Mouse (Mus musculus) heart, postnatal 0 days (tissue): ENCODE data around the gene Lrrc45. TPM values are rescaled to one million over a fixed set of nuclear protein-coding genes. Genes with fewer than 3 reads are reported as not detected.

ENCODE experiments used
- ATAC-seq: fragments of 200-750 bp; cut with Nextera tagmentation; 2 replicates; pipeline ENCODE4 v1.8.0; 2017; ENCODE audit warnings: low read depth, moderate number of reproducible peaks, moderate library complexity; ENCODE audit not compliant: insufficient read depth
- DNase-seq: peaks from one replicate; pipeline ENCODE4 v3.0.0-alpha.2; 2016; ENCODE audit warnings: low spot score
- H3K27ac ChIP-seq: fragments of 300-500 bp; sonication (generic); 2 replicates; pipeline ENCODE4 v1.5.1; 2014; ENCODE audit warnings: low read depth, mild to moderate bottlenecking
- H3K27me3 ChIP-seq: fragments of 300-500 bp; sonication (generic); 2 replicates; pipeline ENCODE4 v1.6.1; 2014; ENCODE audit warnings: low read length, mixed read lengths; ENCODE audit not compliant: control insufficient read depth, insufficient read depth
- H3K36me3 ChIP-seq: fragments of 300-500 bp; sonication (generic); replicated peaks from 2 replicates; pipeline ENCODE4 v1.6.1; 2014; ENCODE audit warnings: low read length, mixed read lengths; ENCODE audit not compliant: control insufficient read depth, insufficient read depth
- H3K4me1 ChIP-seq: fragments of 300-500 bp; sonication (generic); 2 replicates; pipeline ENCODE4 v1.6.1; 2014; ENCODE audit warnings: antibody characterized with exemption; ENCODE audit not compliant: control insufficient read depth, insufficient read depth
- H3K4me2 ChIP-seq: fragments of 300-500 bp; sonication (generic); 2 replicates; pipeline ENCODE4 v1.6.1; 2014; ENCODE audit warnings: low read depth, mild to moderate bottlenecking, low read length, moderate library complexity
- H3K4me3 ChIP-seq: fragments of 300-500 bp; sonication (generic); 2 replicates; pipeline ENCODE4 v1.5.1; 2014; ENCODE audit warnings: low read depth, low read length
- H3K9ac ChIP-seq: fragments of 300-500 bp; sonication (generic); replicated peaks from 2 replicates; pipeline ENCODE4 v1.6.1; 2014; ENCODE audit warnings: low read depth, low read length, mixed read lengths
- H3K9me3 ChIP-seq: fragments of 300-500 bp; sonication (generic); replicated peaks from 2 replicates; pipeline ENCODE4 v1.6.1; 2016; ENCODE audit warnings: low read length; ENCODE audit not compliant: control insufficient read depth
- CTCF ChIP-seq: IDR thresholded peaks from 2 replicates; pipeline ENCODE4 v1.5.1; 2016; ENCODE audit warnings: antibody characterized with exemption, control low read depth, low read depth
- EP300 ChIP-seq: IDR thresholded peaks from 2 replicates; pipeline ENCODE4 v1.6.1; 2016; ENCODE audit warnings: antibody characterized with exemption, low read depth
- WGBS: fragments of 180-500 bp; shearing (Covaris S2); extraction: QIAGEN DNeasy Blood & Tissue Kit; methylation state at CpG from one replicate; pipeline ENCODE4 v1.1.7; 2014; 5-methylcytosine and 5-hydroxymethylcytosine counted together
- polyA plus RNA-seq: library from polyadenylated mRNA; unstranded; fragments of >200 nt; fragmentation: Nextera tagmentation; extraction: Ambion mirVana; gene quantifications from 2 replicates; pipeline ENCODE4 v1.2.1, GENCODE M21; 2015
- total RNA-seq: library from RNA; depleted of rRNA; stranded (reverse); fragments of >200 nt; gene quantifications from 2 replicates; pipeline ENCODE4 v1.2.3, GENCODE M21; 2014; ENCODE audit warnings: low replicate concordance

Gene Lrrc45
- total and polyA plus RNA-seq, 2 experiments from 2014 or later: 12.4 to 28.3 TPM

DNA sequence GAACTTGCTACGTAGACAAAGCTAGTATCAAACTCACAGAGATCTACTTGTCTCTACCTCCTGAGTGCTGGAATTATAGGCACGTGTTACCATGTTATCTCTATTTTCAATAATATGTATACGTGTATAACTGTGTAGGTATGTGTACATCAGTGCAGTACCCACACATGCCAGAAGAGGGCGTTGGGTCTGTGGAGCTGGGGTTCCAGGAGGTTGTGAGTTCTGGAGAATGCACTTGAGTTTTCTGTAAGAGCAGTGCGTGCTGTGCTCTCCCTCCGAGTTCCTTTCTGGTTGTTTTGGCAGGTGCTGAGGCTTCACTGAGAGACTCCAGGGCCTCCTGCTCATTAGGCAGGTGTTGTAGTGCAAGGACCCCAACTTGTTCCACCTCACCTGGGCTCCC, 17.2 kb upstream of the Lrrc45 start:
- no peak for DNase-seq
- Histone ChIP-seq H3K36me3 (peaks cover 28% of the 10 kb centered on the region), H3K4me2 (no peak overlapping the region), H3K4me1 (peaks cover 33% of the 10 kb centered on the region), H3K4me3 (no peak overlapping the region), H3K9me3 (no peaks in the 10 kb centered on the region), H3K27ac (no peak overlapping the region), H3K9ac (no peak overlapping the region), H3K27me3 (no peaks in the 10 kb centered on the region)
- ATAC-seq: no peak
- TF ChIP-seq EP300 (no peak), CTCF (peak; percentile 20; the same call in 1 of the 2 replicates)
- WGBS: 91% methylated on average over 6 of the region's 6 CpGs

DNA sequence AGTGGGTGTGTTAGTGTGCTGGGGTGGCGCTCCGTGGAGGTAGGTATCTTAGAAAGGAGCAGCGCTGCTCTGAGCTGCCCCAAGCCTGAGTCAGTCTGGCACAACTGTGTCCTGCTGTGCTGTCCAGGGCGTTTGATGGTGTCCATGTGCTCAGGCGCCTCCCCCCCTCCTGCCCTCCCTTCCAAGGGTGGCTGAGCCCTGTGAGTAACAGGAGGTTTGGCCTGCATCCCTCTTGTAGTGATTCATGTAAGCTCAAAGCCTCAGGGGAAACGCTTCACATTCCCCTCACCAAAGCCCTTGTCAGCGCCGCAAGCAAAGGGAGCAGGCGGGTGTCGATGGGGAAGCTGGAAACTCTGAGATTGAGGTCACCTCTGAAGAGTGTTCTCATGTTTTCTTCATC, 16.0 kb upstream of the Lrrc45 start:
- no peak overlapping the region for H3K4me3 ChIP-seq
- H3K9ac ChIP-seq: no peak overlapping the region
- DNase-seq (peak; percentile 80), ATAC-seq (peak; percentile 89)
- H3K4me2 ChIP-seq: no peak overlapping the region
- no peaks in the 10 kb centered on the region for H3K9me3 ChIP-seq
- peak overlapping the region; percentile 75 for H3K27ac ChIP-seq
- 14% methylated on average over 10 of the region's 10 CpGs for WGBS
- peaks cover 36% of the 10 kb centered on the region for H3K36me3 ChIP-seq
- H3K27me3 ChIP-seq: no peaks in the 10 kb centered on the region
- TF ChIP-seq CTCF (no peak), EP300 (no peak)
- H3K4me1 ChIP-seq: peaks cover 22% of the 10 kb centered on the region

DNA sequence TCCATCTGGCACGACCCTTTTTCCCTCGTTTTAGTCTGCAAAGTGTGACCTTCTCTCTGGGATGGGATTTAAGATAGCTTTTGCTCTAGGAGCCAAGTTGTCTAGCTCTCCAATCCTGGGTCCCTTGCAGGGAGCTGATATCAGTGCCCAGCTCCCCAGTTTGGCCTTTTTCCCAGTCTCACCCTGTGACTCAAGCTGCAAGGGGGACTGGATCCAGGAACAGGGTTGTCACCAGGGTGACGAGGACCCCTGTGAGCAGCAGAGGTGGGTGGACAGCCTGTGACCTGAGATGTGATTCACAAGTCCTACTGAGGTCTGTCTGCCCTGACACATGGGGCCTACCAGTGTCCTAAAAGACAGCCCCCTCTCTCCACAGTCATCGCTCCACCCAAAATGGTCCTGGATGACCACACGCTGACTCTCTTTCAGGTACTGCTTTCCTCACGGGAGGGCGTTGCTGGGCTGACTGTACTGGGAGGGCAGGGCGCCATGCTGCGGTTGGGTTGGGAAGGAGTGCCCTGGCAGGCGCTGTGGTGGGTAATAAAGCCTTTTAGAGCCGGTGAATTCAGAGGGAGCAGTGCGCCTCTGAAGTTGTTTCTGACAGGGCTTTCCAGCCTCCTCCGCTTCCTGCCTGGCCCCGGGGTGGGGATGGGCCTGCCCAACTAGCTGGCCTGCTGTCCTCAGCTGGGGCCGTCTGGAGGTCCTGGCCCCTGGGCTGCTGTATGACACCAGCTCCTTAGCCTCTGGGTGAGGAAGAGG, 9.8 kb upstream of the Lrrc45 start:
- H3K4me3 ChIP-seq: no peak overlapping the region
- peaks cover 18% of the 10 kb centered on the region for H3K4me1 ChIP-seq
- no peak overlapping the region for H3K4me2 ChIP-seq
- H3K9me3 ChIP-seq: no peaks in the 10 kb centered on the region
- H3K27ac ChIP-seq: peak overlapping the region; percentile 43; the same call in 1 of the 2 replicates
- no peaks in the 10 kb centered on the region for H3K27me3 ChIP-seq
- TF ChIP-seq EP300 (no peak), CTCF (no peak)
- peaks cover 36% of the 10 kb centered on the region; the same call in 1 of the 2 replicates for H3K36me3 ChIP-seq
- ATAC-seq: peak; percentile 43
- H3K9ac ChIP-seq: no peak overlapping the region
- DNase-seq: peak; percentile 61
- 46% methylated on average over 15 of the region's 15 CpGs for WGBS

DNA sequence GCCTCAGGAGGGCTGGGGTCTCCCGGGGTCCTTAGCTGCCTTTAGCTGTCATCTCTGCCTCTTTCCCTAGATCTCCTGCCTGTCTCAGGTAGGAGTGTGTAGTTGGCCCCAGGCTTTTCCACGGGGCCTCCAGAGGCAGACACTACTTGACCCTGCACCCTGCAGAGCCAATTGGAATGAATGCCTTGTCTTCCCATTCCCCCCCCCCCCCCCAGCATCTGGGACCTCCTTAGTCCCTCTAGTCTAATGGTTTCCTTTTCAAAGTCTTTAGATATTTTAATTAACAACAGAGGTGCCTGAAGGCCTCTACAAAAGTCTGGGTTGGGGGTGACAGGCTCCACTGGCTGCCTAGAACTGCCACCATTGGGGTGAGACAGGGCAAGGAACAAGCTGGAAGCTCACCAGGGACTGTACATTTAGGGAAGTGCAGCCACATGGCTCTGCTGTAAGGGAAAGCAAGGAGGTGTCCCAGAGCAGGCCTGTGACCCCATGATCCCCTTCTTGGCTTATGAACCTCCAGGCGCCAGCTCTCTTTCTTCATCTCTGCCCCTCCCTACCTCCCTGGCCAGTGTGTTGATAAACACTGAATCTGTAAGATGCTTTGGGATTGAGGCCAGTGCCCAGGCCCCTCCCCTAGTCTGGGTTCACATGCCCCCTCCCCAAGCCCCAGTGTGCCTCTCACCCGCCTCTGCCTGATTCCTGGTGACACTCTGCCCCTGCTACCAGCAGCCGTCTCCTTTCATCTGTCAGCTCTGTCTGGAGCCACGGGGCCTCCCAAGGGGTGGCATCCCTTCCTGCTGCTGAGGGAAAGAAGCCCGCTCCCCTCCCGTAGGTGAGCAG, 9.0 kb upstream of the Lrrc45 start:
- 45% methylated on average over 8 of the region's 8 CpGs for WGBS
- DNase-seq: no peak
- no peak for ATAC-seq
- H3K4me3 ChIP-seq: no peak overlapping the region
- H3K9ac ChIP-seq: no peak overlapping the region
- TF ChIP-seq CTCF (no peak), EP300 (no peak)
- H3K36me3 ChIP-seq: peaks cover 38% of the 10 kb centered on the region; the same call in 1 of the 2 replicates
- peaks cover 18% of the 10 kb centered on the region for H3K4me1 ChIP-seq
- H3K27me3 ChIP-seq: no peaks in the 10 kb centered on the region
- no peak overlapping the region for H3K4me2 ChIP-seq
- H3K9me3 ChIP-seq: no peaks in the 10 kb centered on the region
- peak overlapping the region; percentile 20; the same call in 1 of the 2 replicates for H3K27ac ChIP-seq

DNA sequence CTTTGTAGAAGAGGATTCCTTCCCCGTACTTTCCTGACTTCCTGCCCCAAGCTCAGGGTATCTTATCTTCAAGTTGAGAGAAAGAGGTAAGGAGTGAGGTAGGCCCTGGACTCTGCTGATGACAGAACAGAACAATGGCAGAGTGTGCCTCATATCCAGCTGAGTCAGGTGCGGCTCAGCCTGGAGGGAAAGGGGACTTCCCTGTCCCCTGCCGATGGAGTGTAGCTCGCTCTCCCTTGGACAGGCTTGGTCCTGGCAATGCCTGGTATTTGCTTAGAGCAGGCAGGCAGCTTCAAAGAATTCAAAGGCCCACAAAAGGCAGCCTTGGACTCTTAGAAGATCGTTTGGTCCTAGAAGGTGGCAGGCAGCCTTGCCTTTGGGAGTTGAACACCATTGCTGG, 7.6 kb upstream of the Lrrc45 start:
- TF ChIP-seq EP300 (no peak), CTCF (no peak)
- no peaks in the 10 kb centered on the region for H3K9me3 ChIP-seq
- H3K4me3 ChIP-seq: no peak overlapping the region
- no peak overlapping the region for H3K9ac ChIP-seq
- H3K27ac ChIP-seq: no peak overlapping the region
- WGBS: 65% methylated on average over 5 of the region's 5 CpGs
- no peak overlapping the region for H3K4me2 ChIP-seq
- H3K36me3 ChIP-seq: peaks cover 32% of the 10 kb centered on the region
- no peaks in the 10 kb centered on the region for H3K27me3 ChIP-seq
- DNase-seq (no peak), ATAC-seq (no peak)
- H3K4me1 ChIP-seq: peaks cover 18% of the 10 kb centered on the region
